ENCODE assay signal across 1 mouse cellular context in genomic region chr2:160597582-160598281, GRCm38 (mm10).
TF ChIP-seq lines count a peak whose summit lies in the region.

No protein-coding gene starts in this region.

TF ChIP-seq in CH12.LX, 34 proteins besides CTCF, POLR2A, EP300 and RAD21 (continued from another document):
- TF ChIP-seq JUN (IDR thresholded peaks at IDR 0.05; ENCODE audit: insufficient read depth, low read depth, low read length) (no peak), MXI1 (IDR thresholded peaks at IDR 0.05; ENCODE audit: low read depth, low read length) (no peak), CHD2 (IDR thresholded peaks at IDR 0.05; ENCODE audit: low read length) (no peak), RCOR1 (conservative IDR thresholded peaks at IDR 0.05; ENCODE audit: low read depth, low read length) (no peak), MEF2A (IDR thresholded peaks at IDR 0.05; ENCODE audit: borderline replicate concordance, low read depth, low read length) (no peak), ZC3H11A (IDR thresholded peaks at IDR 0.05; ENCODE audit: low read depth, low read length) (peak; percentile 94)
